Mouse (Mus musculus): ENCODE measurements around the gene Pcbd1. TPM values are rescaled to one million over a fixed set of nuclear protein-coding genes. Genes with fewer than 3 reads are reported as not detected.
"Not testable (repeated sequence)": the region's sequence is repeated elsewhere in the genome, so short reads cannot be mapped to it uniquely, and the experiment has no call there.

Pcbd1 gene
- total and polyA plus RNA-seq, 3 experiments, result 0.50 to 1.8 (median 0.86) TPM

- Histone ChIP-seq H3K9ac (ENCODE audit: low read depth, low read length) (no peak overlapping the region), H3K27ac (no peak overlapping the region), H3K27me3 (ENCODE audit: control insufficient read depth, insufficient read depth, low read length) (no peaks in the 10 kb centered on the region), H3K4me1 (ENCODE audit: control insufficient read depth, insufficient read depth, low read length) (no peaks in the 10 kb centered on the region), H3K79me2 (replicated peaks; ENCODE audit: control insufficient read depth, insufficient read depth, low read length) (no peaks in the 10 kb centered on the region), H3K4me3 (no peak overlapping the region), H3K36me3 (ENCODE audit: control insufficient read depth, insufficient read depth, low read length) (peaks cover 5% of the 10 kb centered on the region; the same call in 1 of the 2 replicates)
- no peak for TF ChIP-seq EP300 (IDR thresholded peaks at IDR 0.05; ENCODE audit: insufficient read depth, low read depth, low read length)
- no peak for TF ChIP-seq POLR2A (IDR thresholded peaks at IDR 0.05; ENCODE audit: insufficient read depth, low read depth, low read length)
- TF ChIP-seq CTCF (IDR thresholded peaks at IDR 0.05), result no peak
- intact Hi-C loops (cut with DNase I), result no loop called here
- DNase-seq, result no peak
- WGBS, result 76% methylated on average over 3 of the region's 3 CpGs
These were observed 14.5 kb downstream of the Pcbd1 start for GRCm38 (mm10) chr10:61103564-61104114.

GRCm38 (mm10) chr10:61114246-61114720, 25.2 kb downstream of the Pcbd1 start:
- Histone ChIP-seq H3K4me3 (no peak overlapping the region), H3K9ac (ENCODE audit: low read depth, low read length) (no peak overlapping the region), H3K4me1 (ENCODE audit: control insufficient read depth, insufficient read depth, low read length) (no peaks in the 10 kb centered on the region), H3K27me3 (ENCODE audit: control insufficient read depth, insufficient read depth, low read length) (no peaks in the 10 kb centered on the region), H3K27ac (no peak overlapping the region), H3K79me2 (replicated peaks; ENCODE audit: control insufficient read depth, insufficient read depth, low read length) (no peaks in the 10 kb centered on the region), H3K36me3 (ENCODE audit: control insufficient read depth, insufficient read depth, low read length) (no peaks in the 10 kb centered on the region; the same call in 1 of the 2 replicates)
- TF ChIP-seq POLR2A (IDR thresholded peaks at IDR 0.05; ENCODE audit: insufficient read depth, low read depth, low read length) (no peak), CTCF (IDR thresholded peaks at IDR 0.05) (no peak), EP300 (IDR thresholded peaks at IDR 0.05; ENCODE audit: insufficient read depth, low read depth, low read length) (no peak)
- intact Hi-C loops (cut with DNase I), result no loop called here
- no peak for DNase-seq
- 97% methylated on average over 2 of the region's 2 CpGs for WGBS

GRCm38 (mm10) chr10:61121732-61122131, 32.6 kb downstream of the Pcbd1 start:
- H3K9ac ChIP-seq (ENCODE audit: low read depth, low read length); DNase-seq; intact Hi-C loops (cut with DNase I); H3K27ac ChIP-seq; H3K27me3 ChIP-seq (ENCODE audit: control insufficient read depth, insufficient read depth, low read length); H3K4me3 ChIP-seq; H3K4me1 ChIP-seq (ENCODE audit: control insufficient read depth, insufficient read depth, low read length); H3K36me3 ChIP-seq (ENCODE audit: control insufficient read depth, insufficient read depth, low read length); H3K79me2 ChIP-seq (replicated peaks; ENCODE audit: control insufficient read depth, insufficient read depth, low read length): not testable (repeated sequence)
- 90% methylated on average over 4 of the region's 4 CpGs for WGBS

GRCm38 (mm10) chr10:61123276-61123913, 34.3 kb downstream of the Pcbd1 start:
- H3K27ac ChIP-seq, result no peak overlapping the region
- no peaks in the 10 kb centered on the region for H3K36me3 ChIP-seq (ENCODE audit: control insufficient read depth, insufficient read depth, low read length)
- H3K79me2 ChIP-seq (replicated peaks; ENCODE audit: control insufficient read depth, insufficient read depth, low read length), result no peaks in the 10 kb centered on the region
- no peak overlapping the region for H3K9ac ChIP-seq (ENCODE audit: low read depth, low read length)
- TF ChIP-seq POLR2A (IDR thresholded peaks at IDR 0.05; ENCODE audit: insufficient read depth, low read depth, low read length) (no peak), EP300 (IDR thresholded peaks at IDR 0.05; ENCODE audit: insufficient read depth, low read depth, low read length) (no peak), CTCF (IDR thresholded peaks at IDR 0.05) (no peak)
- H3K27me3 ChIP-seq (ENCODE audit: control insufficient read depth, insufficient read depth, low read length), result no peaks in the 10 kb centered on the region
- WGBS, result 85% methylated on average over 3 of the region's 3 CpGs
- H3K4me1 ChIP-seq (ENCODE audit: control insufficient read depth, insufficient read depth, low read length), result no peaks in the 10 kb centered on the region
- no peak for DNase-seq
- intact Hi-C loops (cut with DNase I), result no loop called here
- H3K4me3 ChIP-seq, result no peak overlapping the region

GRCm38 (mm10) chr10:61124462-61124861, 35.3 kb downstream of the Pcbd1 start:
- TF ChIP-seq CTCF (IDR thresholded peaks at IDR 0.05), result no peak
- Histone ChIP-seq H3K9ac (ENCODE audit: low read depth, low read length) (no peak overlapping the region), H3K27me3 (ENCODE audit: control insufficient read depth, insufficient read depth, low read length) (no peaks in the 10 kb centered on the region), H3K4me1 (ENCODE audit: control insufficient read depth, insufficient read depth, low read length) (no peaks in the 10 kb centered on the region), H3K79me2 (replicated peaks; ENCODE audit: control insufficient read depth, insufficient read depth, low read length) (no peaks in the 10 kb centered on the region), H3K27ac (no peak overlapping the region), H3K4me3 (no peak overlapping the region), H3K36me3 (ENCODE audit: control insufficient read depth, insufficient read depth, low read length) (no peaks in the 10 kb centered on the region)
- WGBS, result 92% methylated on average over 2 of the region's 2 CpGs
- intact Hi-C loops (cut with DNase I), result no loop called here
- DNase-seq, result no peak

- DNase-seq, result no peak
- Histone ChIP-seq H3K79me2 (replicated peaks; ENCODE audit: control insufficient read depth, insufficient read depth, low read length) (no peaks in the 10 kb centered on the region), H3K4me1 (ENCODE audit: control insufficient read depth, insufficient read depth, low read length) (no peaks in the 10 kb centered on the region), H3K4me3 (no peak overlapping the region), H3K27me3 (ENCODE audit: control insufficient read depth, insufficient read depth, low read length) (no peaks in the 10 kb centered on the region), H3K36me3 (ENCODE audit: control insufficient read depth, insufficient read depth, low read length) (no peaks in the 10 kb centered on the region; the same call in 1 of the 2 replicates), H3K27ac (no peak overlapping the region), H3K9ac (ENCODE audit: low read depth, low read length) (no peak overlapping the region)
- intact Hi-C loops (cut with DNase I), result no loop called here
- WGBS, result 89% methylated on average over 1 of the region's 1 CpGs
- TF ChIP-seq CTCF (IDR thresholded peaks at IDR 0.05) (no peak), EP300 (IDR thresholded peaks at IDR 0.05; ENCODE audit: insufficient read depth, low read depth, low read length) (no peak), POLR2A (IDR thresholded peaks at IDR 0.05; ENCODE audit: insufficient read depth, low read depth, low read length) (no peak)
These were observed 39.7 kb downstream of the Pcbd1 start for GRCm38 (mm10) chr10:61128701-61129365.

Data from heart, adult 2 months (tissue).